Mouse (Mus musculus): ENCODE data around the gene Col5a1. TPM values are rescaled to one million over a fixed set of nuclear protein-coding genes. Genes with fewer than 3 reads are reported as not detected.

Gene Col5a1
- polyA plus RNA-seq, 1 experiment from 2014 or later, result 15.4 TPM

GRCm38 (mm10) chr2:27870586-27870985, 15.6 kb upstream of the Col5a1 start:
- no peaks in the 10 kb centered on the region for H3K9me3 ChIP-seq (replicated peaks)
- WGBS (ENCODE audit: insufficient replicate concordance), result 65% methylated on average over 1 of the region's 1 CpGs
- H3K36me3 ChIP-seq, result no peaks in the 10 kb centered on the region
- no peak overlapping the region for H3K9ac ChIP-seq
- 0 out of 2 replicates have a peak, but pooled peaks have one; percentile 5 for ATAC-seq
- no peak overlapping the region for H3K4me3 ChIP-seq
- H3K27ac ChIP-seq, result no peak overlapping the region
- H3K4me1 ChIP-seq, result peaks cover 9% of the 10 kb centered on the region
- peaks cover 13% of the 10 kb centered on the region; the same call in 1 of the 2 replicates for H3K27me3 ChIP-seq (replicated peaks)
- no peak overlapping the region for H3K4me2 ChIP-seq

DNA sequence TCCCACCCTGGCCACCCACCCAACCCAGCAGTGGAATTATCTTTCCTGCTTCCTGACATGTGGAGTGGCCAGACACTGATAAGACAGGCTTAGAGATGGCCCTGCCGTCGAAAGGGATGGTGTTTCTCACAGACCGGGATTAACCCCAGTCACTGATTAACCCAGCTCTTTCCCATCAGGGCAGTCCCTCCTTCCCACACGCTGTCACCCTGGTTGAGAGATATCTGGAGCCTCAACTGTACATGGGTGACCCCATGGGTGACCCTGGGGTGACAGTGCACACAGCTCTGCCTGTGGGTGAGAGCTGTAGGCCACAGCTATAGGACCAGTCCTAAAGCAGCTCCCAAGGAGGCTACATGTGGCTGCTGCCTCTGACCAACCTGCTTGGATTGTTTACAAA, 15.2 kb upstream of the Col5a1 start:
- H3K36me3 ChIP-seq, result no peaks in the 10 kb centered on the region
- H3K4me1 ChIP-seq, result peaks cover 9% of the 10 kb centered on the region
- no peak overlapping the region for H3K4me2 ChIP-seq
- peak; percentile 76 for ATAC-seq
- no peak overlapping the region for H3K27ac ChIP-seq
- no peak overlapping the region for H3K4me3 ChIP-seq
- peaks cover 13% of the 10 kb centered on the region; the same call in 1 of the 2 replicates for H3K27me3 ChIP-seq (replicated peaks)
- 11% methylated on average over 4 of the region's 4 CpGs for WGBS (ENCODE audit: insufficient replicate concordance)
- no peak overlapping the region for H3K9ac ChIP-seq
- H3K9me3 ChIP-seq (replicated peaks), result no peaks in the 10 kb centered on the region

DNA sequence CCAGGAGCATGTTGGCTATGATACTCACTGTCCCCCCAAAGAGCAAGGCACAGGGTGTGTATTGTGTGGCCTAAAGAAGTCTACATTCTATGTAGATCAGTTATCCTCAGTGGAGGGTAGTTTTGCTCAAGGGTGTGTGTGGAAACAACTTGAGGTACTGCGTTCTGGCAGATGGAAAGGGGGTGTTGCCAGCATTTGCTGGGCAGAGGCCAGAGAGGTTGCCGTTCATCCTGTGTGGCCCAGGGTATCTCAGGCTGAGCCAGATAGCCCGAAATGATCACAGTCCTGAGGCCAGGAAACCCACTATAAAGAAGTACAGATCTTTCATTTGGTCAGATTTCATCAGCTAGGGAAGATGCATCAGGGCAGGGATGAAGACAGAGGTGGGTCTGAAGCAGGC, 13.9 kb upstream of the Col5a1 start:
- no peaks in the 10 kb centered on the region for H3K36me3 ChIP-seq
- H3K27ac ChIP-seq, result no peak overlapping the region
- peaks cover 9% of the 10 kb centered on the region for H3K4me1 ChIP-seq
- H3K27me3 ChIP-seq (replicated peaks), result peaks cover 24% of the 10 kb centered on the region; the same call in 1 of the 2 replicates
- ATAC-seq, result no peak
- no peaks in the 10 kb centered on the region for H3K9me3 ChIP-seq (replicated peaks)
- no peak overlapping the region for H3K9ac ChIP-seq
- H3K4me2 ChIP-seq, result no peak overlapping the region
- WGBS (ENCODE audit: insufficient replicate concordance), result 57% methylated on average over 3 of the region's 3 CpGs
- H3K4me3 ChIP-seq, result no peak overlapping the region

DNA sequence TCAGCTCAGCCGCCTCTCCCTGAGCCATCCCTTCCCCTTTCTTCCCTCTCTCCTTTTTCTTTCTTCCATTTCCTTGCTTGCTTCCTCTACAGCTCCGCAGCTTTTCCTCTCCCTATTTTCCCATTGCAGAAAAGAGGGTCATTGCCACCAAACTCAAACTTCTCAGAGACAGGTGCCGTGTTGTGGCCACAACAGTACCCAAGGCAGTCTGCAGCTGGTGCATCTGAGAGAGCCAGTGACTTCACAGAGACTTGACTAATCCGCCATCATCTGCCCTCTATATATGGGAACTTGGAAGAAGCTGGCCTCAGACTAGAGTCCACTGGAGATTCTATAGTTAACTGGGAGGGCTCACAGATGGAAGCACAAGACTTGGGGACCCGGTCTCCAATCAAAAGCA, 13.2 kb upstream of the Col5a1 start:
- Histone ChIP-seq H3K4me2 (no peak overlapping the region), H3K9me3 (replicated peaks) (no peaks in the 10 kb centered on the region), H3K36me3 (no peaks in the 10 kb centered on the region), H3K27ac (no peak overlapping the region), H3K27me3 (replicated peaks) (peaks cover 24% of the 10 kb centered on the region; the same call in 1 of the 2 replicates), H3K4me1 (peaks cover 9% of the 10 kb centered on the region), H3K9ac (no peak overlapping the region), H3K4me3 (no peak overlapping the region)
- WGBS (ENCODE audit: insufficient replicate concordance), result 60% methylated on average over 5 of the region's 5 CpGs
- ATAC-seq, result no peak

GRCm38 (mm10) chr2:27874596-27874995, 11.6 kb upstream of the Col5a1 start:
- Histone ChIP-seq H3K4me3 (no peak overlapping the region), H3K9ac (no peak overlapping the region), H3K4me2 (no peak overlapping the region), H3K36me3 (no peaks in the 10 kb centered on the region), H3K27me3 (replicated peaks) (peaks cover 23% of the 10 kb centered on the region; the same call in 1 of the 2 replicates), H3K4me1 (peaks cover 9% of the 10 kb centered on the region), H3K9me3 (replicated peaks) (no peaks in the 10 kb centered on the region), H3K27ac (no peak overlapping the region)
- WGBS (ENCODE audit: insufficient replicate concordance), result 54% methylated on average over 3 of the region's 3 CpGs
- ATAC-seq, result no peak

DNA sequence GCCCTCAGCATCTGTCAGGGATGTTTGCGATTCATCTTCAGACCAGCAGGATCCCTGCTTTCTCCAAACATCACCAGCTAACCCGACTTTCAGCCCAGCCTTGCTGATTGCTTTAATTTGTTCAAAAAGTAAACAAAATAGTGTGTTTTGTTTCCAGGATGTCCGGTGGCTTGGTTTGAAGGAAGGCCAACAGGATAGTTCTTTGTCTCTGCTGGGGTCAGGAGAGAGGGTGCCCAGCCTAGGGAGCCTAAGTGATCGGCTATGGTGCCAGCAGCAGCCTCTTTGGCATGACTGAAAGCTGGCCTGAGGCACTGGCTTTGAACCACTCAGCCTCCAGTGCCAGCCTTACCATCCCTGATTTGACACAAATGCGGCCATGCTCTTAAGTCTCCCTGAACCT, 11.0 kb upstream of the Col5a1 start:
- Histone ChIP-seq H3K4me1 (peaks cover 9% of the 10 kb centered on the region), H3K27me3 (replicated peaks) (peaks cover 23% of the 10 kb centered on the region; the same call in 1 of the 2 replicates), H3K9me3 (replicated peaks) (no peaks in the 10 kb centered on the region), H3K4me2 (no peak overlapping the region), H3K27ac (no peak overlapping the region), H3K9ac (no peak overlapping the region), H3K36me3 (no peaks in the 10 kb centered on the region), H3K4me3 (no peak overlapping the region)
- WGBS (ENCODE audit: insufficient replicate concordance), result 51% methylated on average over 5 of the region's 5 CpGs
- ATAC-seq, result no peak

- no peak overlapping the region for H3K4me3 ChIP-seq
Observed at GRCm38 (mm10) chr2:27875786-27876185, 10.4 kb upstream of the Col5a1 start.

DNA sequence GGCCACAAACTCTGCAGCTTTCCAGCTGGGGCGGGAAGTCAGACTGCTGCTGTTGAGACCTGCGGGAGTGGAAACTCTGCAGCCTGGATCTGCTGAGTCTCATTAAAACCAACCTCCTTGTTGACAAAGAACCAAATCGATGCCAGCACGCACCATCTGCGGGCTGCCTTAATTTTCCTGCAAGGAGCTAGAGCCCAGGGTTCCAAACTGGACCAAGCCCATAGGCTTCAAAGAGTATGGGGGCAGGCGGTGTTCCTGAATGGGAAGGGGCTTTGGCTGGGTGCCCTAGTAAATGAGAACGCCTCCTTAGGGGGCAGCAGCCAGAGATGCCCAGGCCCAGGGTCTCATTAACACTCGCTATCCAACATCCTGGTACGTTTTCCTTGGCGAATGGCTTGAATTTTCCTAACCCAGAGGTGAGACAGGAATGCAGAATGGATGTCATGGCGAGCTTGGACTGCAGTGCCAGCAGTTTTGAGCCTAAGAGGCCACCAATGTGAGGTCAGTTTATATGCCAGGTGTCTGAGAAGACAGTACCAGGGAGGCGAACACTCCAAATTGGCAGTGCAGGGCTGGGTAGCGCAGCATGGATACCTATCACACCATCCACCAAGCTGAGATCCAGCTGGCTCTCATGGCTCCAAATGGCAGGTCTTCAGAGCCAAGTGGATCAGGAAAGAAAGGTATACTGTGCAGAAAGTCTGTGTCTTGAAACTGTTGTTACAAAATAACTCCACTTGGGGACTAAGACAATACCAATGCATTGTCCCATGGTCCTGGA, 9.3 kb upstream of the Col5a1 start:
- WGBS (ENCODE audit: insufficient replicate concordance), result 61% methylated on average over 13 of the region's 13 CpGs

More at GRCm38 (mm10) chr2:27875786-27876185, 10.4 kb upstream of the Col5a1 start:
- Histone ChIP-seq H3K27ac (no peak overlapping the region), H3K9ac (no peak overlapping the region), H3K9me3 (replicated peaks) (no peaks in the 10 kb centered on the region), H3K4me2 (no peak overlapping the region), H3K27me3 (replicated peaks) (peaks cover 23% of the 10 kb centered on the region; the same call in 1 of the 2 replicates), H3K36me3 (no peaks in the 10 kb centered on the region), H3K4me1 (peaks cover 5% of the 10 kb centered on the region; the same call in 1 of the 2 replicates)
- 53% methylated on average over 5 of the region's 5 CpGs for WGBS (ENCODE audit: insufficient replicate concordance)
- no peak for ATAC-seq

DNA sequence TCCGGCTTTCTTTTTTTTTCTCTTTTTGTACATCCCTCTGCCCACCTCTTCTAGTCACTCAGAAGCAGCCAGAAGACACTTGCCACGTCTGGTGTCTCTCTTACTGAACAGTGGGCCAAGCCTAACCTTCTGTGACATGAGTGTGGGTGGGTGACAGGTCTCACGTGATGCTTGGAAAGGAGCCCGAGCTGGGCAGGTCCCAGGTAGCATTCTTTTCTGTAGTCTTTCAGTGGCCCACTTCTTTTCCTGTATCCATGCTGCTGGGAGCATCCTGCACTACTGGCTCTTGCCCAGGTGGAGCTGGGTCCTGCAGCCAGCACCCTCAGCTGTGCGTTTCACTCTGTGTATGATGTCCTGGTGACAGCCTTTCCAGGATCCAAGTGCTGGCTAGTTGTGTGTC, 8.2 kb upstream of the Col5a1 start:
- Histone ChIP-seq H3K27me3 (replicated peaks) (peaks cover 38% of the 10 kb centered on the region; the same call in 1 of the 2 replicates), H3K4me3 (no peak overlapping the region), H3K4me2 (no peak overlapping the region), H3K4me1 (no peaks in the 10 kb centered on the region), H3K27ac (no peak overlapping the region), H3K9ac (no peak overlapping the region), H3K9me3 (replicated peaks) (no peaks in the 10 kb centered on the region), H3K36me3 (no peaks in the 10 kb centered on the region)
- no peak for ATAC-seq
- 58% methylated on average over 5 of the region's 5 CpGs for WGBS (ENCODE audit: insufficient replicate concordance)

More for the DNA sequence above, 9.3 kb upstream of the Col5a1 start:
- Histone ChIP-seq H3K4me1 (no peaks in the 10 kb centered on the region), H3K4me2 (no peak overlapping the region), H3K36me3 (no peaks in the 10 kb centered on the region), H3K9ac (no peak overlapping the region), H3K27ac (no peak overlapping the region), H3K9me3 (replicated peaks) (no peaks in the 10 kb centered on the region), H3K27me3 (replicated peaks) (peaks cover 31% of the 10 kb centered on the region; the same call in 1 of the 2 replicates), H3K4me3 (no peak overlapping the region)
- no peak for ATAC-seq

DNA sequence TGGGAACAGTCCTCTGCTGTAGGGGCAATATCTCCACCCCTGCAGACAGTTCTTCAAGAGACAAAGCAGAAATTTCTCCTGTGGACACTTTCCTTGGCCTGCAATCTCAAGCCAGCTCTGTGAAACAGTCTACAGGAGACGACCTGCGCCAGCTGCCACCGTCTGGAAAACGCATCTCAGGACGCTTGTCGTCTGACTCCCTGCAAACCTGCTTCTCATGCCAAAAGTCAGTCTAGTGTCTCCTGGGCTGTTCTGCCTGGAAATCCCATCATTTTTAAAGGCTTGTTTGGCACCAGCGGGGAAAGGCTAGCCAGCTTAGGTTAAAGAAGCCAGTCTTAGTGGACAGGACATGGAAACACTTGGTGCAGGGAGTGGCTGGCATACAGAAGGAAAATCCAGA, 2.9 kb upstream of the Col5a1 start:
- Histone ChIP-seq H3K4me1 (0 out of 2 replicates have a peak, but pooled peaks cover 7% of the 10 kb centered on the region), H3K9me3 (replicated peaks) (no peaks in the 10 kb centered on the region), H3K4me3 (no peak overlapping the region), H3K9ac (no peak overlapping the region), H3K27ac (no peak overlapping the region), H3K36me3 (no peaks in the 10 kb centered on the region), H3K27me3 (replicated peaks) (peaks cover 67% of the 10 kb centered on the region), H3K4me2 (no peak overlapping the region)
- ATAC-seq, result no peak
- 69% methylated on average over 7 of the region's 7 CpGs for WGBS (ENCODE audit: insufficient replicate concordance)

DNA sequence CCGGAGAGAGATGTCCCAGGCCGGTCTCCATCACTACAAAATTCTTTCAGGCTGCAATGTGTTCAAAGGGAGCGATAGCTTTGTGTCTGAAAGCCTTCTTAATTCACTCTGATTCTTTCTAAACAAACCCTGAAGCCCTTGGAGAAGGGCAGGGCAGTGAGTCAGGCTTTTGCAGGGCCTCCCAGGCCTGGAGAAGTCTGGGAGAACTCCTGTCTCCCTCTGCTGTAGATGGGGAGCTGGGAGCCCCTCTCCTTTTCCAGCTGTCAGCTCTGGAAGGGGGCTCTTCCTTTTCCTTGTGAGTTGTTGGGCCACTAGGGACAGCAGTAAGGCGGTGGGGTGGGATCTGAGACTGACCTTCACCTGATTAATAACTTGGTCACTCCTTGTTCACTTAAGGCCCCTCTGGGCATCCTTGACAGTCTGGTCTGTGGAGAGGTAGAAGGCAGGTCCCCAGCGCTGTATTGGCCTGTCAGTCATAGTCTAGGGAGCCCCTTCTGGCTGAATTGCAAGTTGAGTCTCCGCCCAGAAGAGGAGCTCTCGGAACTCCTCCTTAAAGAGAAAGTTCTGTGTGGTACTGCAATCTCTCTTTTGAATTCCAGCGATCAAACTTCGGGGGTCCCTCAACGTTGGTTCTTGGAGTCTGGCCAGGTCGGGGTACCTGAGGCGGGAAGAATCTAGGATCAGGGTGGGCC, 623 bp upstream of the Col5a1 start:
- Histone ChIP-seq H3K36me3 (no peaks in the 10 kb centered on the region), H3K27ac (no peak overlapping the region), H3K9me3 (replicated peaks) (no peaks in the 10 kb centered on the region), H3K27me3 (replicated peaks) (peaks cover 90% of the 10 kb centered on the region), H3K4me3 (peak overlapping the region; percentile 53), H3K4me2 (peak overlapping the region; percentile 65), H3K4me1 (0 out of 2 replicates have a peak, but pooled peaks cover 7% of the 10 kb centered on the region), H3K9ac (peak overlapping the region; percentile 55)
- peak; percentile 60 for ATAC-seq
- 12% methylated on average over 12 of the region's 12 CpGs for WGBS (ENCODE audit: insufficient replicate concordance)
